In genomic region chr17:86358388-86358787, GRCm38 (mm10) we compare ENCODE assay signal across 15 mouse cellular contexts.
DNase-seq lines count a peak whose midpoint lies in the region; ATAC-seq lines count a peak whose summit lies in the region.
"Had no signal": no experiment of that assay in that cellular context is flagged by ENCODE, and none has a peak within 500 bp of the region (broad histone marks: within the 10 kb centered on the region; RNA-seq: fewer than 3 reads in every experiment).

No protein-coding gene starts in this region.

- ATAC-seq in activated CD4-positive, CD25-positive, alpha-beta regulatory T cell, adult 4 months: peak; percentile 36
- 0 out of 2 replicates have a peak, but pooled peaks have one; percentile 23 for ATAC-seq in embryonic facial prominence, embryonic 11.5 days (replicated peaks; ENCODE audit: insufficient number of reproducible peaks, low FRiP score, low TSS enrichment, low read depth)
- ATAC-seq in megakaryocyte progenitor cell, adult 5-6 weeks (replicated peaks; ENCODE audit: poor library complexity): peak; percentile 47; the same call in 1 of the 2 replicates
- ATAC-seq: forebrain, postnatal 0 days had no signal

- H3K27ac ChIP-seq in embryonic facial prominence, embryonic 11.5 days (replicated peaks; ENCODE audit: low read depth, low read length): no peak overlapping the region
- H3K27ac ChIP-seq: left cerebral cortex, adult 2 months had no signal

- no peaks in the 10 kb centered on the region for H3K4me1 ChIP-seq in embryonic facial prominence, embryonic 11.5 days (ENCODE audit: control insufficient read depth, insufficient read depth, low read length)

- H3K4me3 ChIP-seq in embryonic facial prominence, embryonic 11.5 days (ENCODE audit: low read depth, low read length): no peak overlapping the region
- H3K4me3 ChIP-seq: left cerebral cortex, adult 2 months had no signal

- intact Hi-C loops in left cerebral cortex, postnatal 4 days (cut with DNase I): no loop called here

- no peak overlapping the region for H3K4me2 ChIP-seq in embryonic facial prominence, embryonic 11.5 days (ENCODE audit: low read depth, low read length)

- 26% methylated on average over 5 of the region's 5 CpGs for WGBS in embryonic facial prominence, embryonic 11.5 days

- no peak overlapping the region for H3K9ac ChIP-seq in embryonic facial prominence, embryonic 11.5 days (replicated peaks; ENCODE audit: low read length)
- H3K9ac ChIP-seq: forebrain, postnatal 0 days had no signal

- H3K27me3 ChIP-seq in embryonic facial prominence, embryonic 11.5 days (ENCODE audit: control insufficient read depth, insufficient read depth, low read length): no peaks in the 10 kb centered on the region

- H3K36me3 ChIP-seq in embryonic facial prominence, embryonic 11.5 days (replicated peaks; ENCODE audit: control insufficient read depth, insufficient read depth, low read depth, low read length): no peaks in the 10 kb centered on the region; the same call in 1 of the 2 replicates
- H3K36me3 ChIP-seq: G1E had no signal

- DNase-seq in heart, postnatal 4 days: peak; percentile 18
- no peak for DNase-seq in heart, adult 8-10 months (ENCODE audit: low spot score)
- DNase-seq in embryonic facial prominence, embryonic 11.5 days (ENCODE audit: low spot score): peak; percentile 61
- DNase-seq in left cerebral cortex, adult 9 months (ENCODE audit: low spot score in 2 of 2): no peak
- no peak for DNase-seq in MN1 (ENCODE audit: low spot score)
- DNase-seq in left cerebral cortex, postnatal 4 days: no peak
- DNase-seq: adrenal gland, postnatal 36 days; cerebellum, adult 9-10 months; forebrain, postnatal 0 days; kidney, adult 2 months; right cerebral cortex, adult 18-20 months had no signal

- no peaks in the 10 kb centered on the region for H3K9me3 ChIP-seq in embryonic facial prominence, embryonic 11.5 days (replicated peaks; ENCODE audit: control insufficient read depth, low read length)
- H3K9me3 ChIP-seq: G1E had no signal

Comparison
In these comparisons a context has a peak if more than half of its experiments do, and no peak if none do; other contexts are left out.
1. DNase-seq: peak in heart, postnatal 4 days (single experiment) and embryonic facial prominence, embryonic 11.5 days (single experiment); none in heart, adult 8-10 months (single experiment), left cerebral cortex, adult 9 months (0 of 2), MN1 (single experiment) and left cerebral cortex, postnatal 4 days (single experiment).
2. Peak in every context shown above with its lines, with median percentiles within 50 percentile points of each other: ATAC-seq.